Mouse (Mus musculus) limb, embryonic 14.5 days (tissue): ENCODE results near the gene Dusp22. TPM values are rescaled to one million over a fixed set of nuclear protein-coding genes. Genes with fewer than 3 reads are reported as not detected.

Experiments used
- ATAC-seq: fragments of 200-750 bp; cut with Nextera tagmentation; 2 replicates; pipeline ENCODE4 v1.8.0; 2017; ENCODE audit warnings: low read depth, moderate number of reproducible peaks, moderate TSS enrichment; ENCODE audit not compliant: low FRiP score
- DNase-seq: peaks from one replicate; pipeline ENCODE4 v3.0.0-alpha.2; 2015; ENCODE audit warnings: low spot score
- H3K27ac ChIP-seq: fragments of 300-500 bp; sonication (generic); replicated peaks from 2 replicates; pipeline ENCODE4 v1.5.1; 2014; ENCODE audit warnings: low read depth, mild to moderate bottlenecking, low read length, moderate library complexity, mixed read lengths
- H3K27me3 ChIP-seq: fragments of 300-500 bp; sonication (generic); 2 replicates; pipeline ENCODE4 v1.6.1; 2014; ENCODE audit warnings: low read length, mixed read lengths; ENCODE audit not compliant: control insufficient read depth, insufficient read depth
- H3K36me3 ChIP-seq: fragments of 300-500 bp; sonication (generic); 2 replicates; pipeline ENCODE4 v1.6.1; 2014; ENCODE audit warnings: mild to moderate bottlenecking, low read length, moderate library complexity, mixed read lengths; ENCODE audit not compliant: control insufficient read depth, insufficient read depth
- H3K4me1 ChIP-seq: fragments of 300-500 bp; sonication (generic); 2 replicates; pipeline ENCODE4 v1.6.1; 2014; ENCODE audit warnings: antibody characterized with exemption, low read length, mixed read lengths; ENCODE audit not compliant: control insufficient read depth, insufficient read depth
- H3K4me2 ChIP-seq: fragments of 300-500 bp; sonication (generic); replicated peaks from 2 replicates; pipeline ENCODE4 v1.6.1; 2014; ENCODE audit warnings: low read depth, mild to moderate bottlenecking, low read length, moderate library complexity; ENCODE audit not compliant: severe bottlenecking
- H3K4me3 ChIP-seq: fragments of 300-500 bp; sonication (generic); replicated peaks from 2 replicates; pipeline ENCODE4 v1.5.1; 2014; ENCODE audit warnings: low read length
- H3K9ac ChIP-seq: fragments of 300-500 bp; sonication (generic); 2 replicates; pipeline ENCODE4 v1.6.1; 2014; ENCODE audit warnings: mild to moderate bottlenecking, low read depth, low read length, moderate library complexity; ENCODE audit not compliant: severe bottlenecking
- H3K9me3 ChIP-seq: fragments of 300-500 bp; sonication (generic); 2 replicates; pipeline ENCODE4 v1.6.1; 2016; ENCODE audit warnings: low read length; ENCODE audit not compliant: control insufficient read depth
- POLR2A ChIP-seq: fragments of 200-500 bp; IDR thresholded peaks from 2 replicates; pipeline ENCODE4 v1.8.0; 2012; ENCODE audit warnings: inconsistent platforms, mild to moderate bottlenecking, moderate library complexity, borderline replicate concordance; ENCODE audit not compliant: insufficient read depth, insufficient read length; ENCODE audit errors: extremely low read depth
- WGBS: fragments of 180-500 bp; shearing (Covaris S2); extraction: QIAGEN DNeasy Blood & Tissue Kit; methylation state at CpG from one replicate; pipeline ENCODE4 v1.1.7; 2014; 5-methylcytosine and 5-hydroxymethylcytosine counted together
- polyA plus RNA-seq, 2 experiments: library from polyadenylated mRNA; depleted of rRNA in 1 of 2; stranded (reverse) in 1 of 2; unstranded in 1 of 2; fragments of >200 nt; fragmentation: Nextera tagmentation in 1 of 2; extraction: Ambion mirVana in 1 of 2; gene quantifications; 2 replicates each; pipeline versions ENCODE4 v1.2.1 to v1.2.3; 2012 to 2014

The Dusp22 gene
- polyA plus RNA-seq, 2 experiments, result 28.5 to 40.3 TPM

DNA sequence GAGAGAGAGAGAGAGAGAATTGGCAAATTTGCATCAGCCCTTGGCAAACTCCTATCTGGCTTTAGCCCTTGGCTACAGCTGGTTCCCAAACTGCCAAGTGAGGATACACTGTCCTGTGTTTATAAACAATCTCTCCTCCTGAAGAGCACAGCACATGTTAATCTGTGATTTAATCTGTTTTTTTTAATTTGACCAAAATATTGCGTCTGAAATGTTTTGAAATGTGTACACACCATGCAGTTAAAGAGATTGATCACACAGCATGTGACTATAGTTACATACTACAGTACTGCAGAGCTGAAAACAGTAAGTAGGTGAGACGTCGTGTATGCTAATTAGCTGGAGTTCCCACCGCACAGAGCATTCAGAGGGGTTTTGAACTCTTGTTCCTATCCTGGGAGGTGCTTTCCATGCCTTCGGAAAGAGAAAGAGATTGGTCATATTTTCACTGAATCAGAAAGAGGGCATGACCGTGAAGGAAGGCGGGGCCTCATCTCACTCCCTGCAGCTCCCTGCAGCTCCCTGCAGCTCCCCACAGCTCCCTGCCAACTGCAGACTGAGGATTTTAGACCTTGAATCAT is 65.0 kb downstream of the Dusp22 start:
- H3K27me3 ChIP-seq, result no peaks in the 10 kb centered on the region
- H3K4me3 ChIP-seq, result no peak overlapping the region
- H3K4me2 ChIP-seq, result no peak overlapping the region
- H3K9ac ChIP-seq, result no peak overlapping the region
- 0 out of 2 replicates have a peak, but pooled peaks cover 6% of the 10 kb centered on the region for H3K4me1 ChIP-seq
- WGBS, result 29% methylated on average over 7 of the region's 7 CpGs
- H3K36me3 ChIP-seq, result no peaks in the 10 kb centered on the region
- ATAC-seq, result no peak
- TF ChIP-seq POLR2A, result no peak
- no peaks in the 10 kb centered on the region for H3K9me3 ChIP-seq
- no peak overlapping the region for H3K27ac ChIP-seq
- DNase-seq, result peak; percentile 17

DNA sequence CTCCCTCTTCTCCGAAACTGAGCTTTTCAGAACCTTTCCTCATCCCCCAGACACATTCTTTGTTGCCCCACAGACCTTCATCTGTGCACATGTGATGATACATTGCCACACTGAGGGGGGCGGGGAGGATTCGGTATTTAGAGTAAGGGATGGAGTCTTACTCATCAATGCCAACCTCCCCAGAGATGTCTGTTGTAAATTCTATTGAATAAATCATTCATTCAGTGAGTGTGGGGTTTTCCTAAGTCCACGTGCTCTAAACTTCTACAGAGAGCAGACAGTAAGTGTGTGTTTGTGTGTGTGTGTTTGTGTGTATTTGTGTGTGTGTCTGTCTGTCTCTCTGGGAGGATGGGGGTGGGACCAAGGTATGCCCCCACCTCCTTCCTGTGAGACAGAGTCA is 67.1 kb downstream of the Dusp22 start:
- H3K27me3 ChIP-seq, result no peaks in the 10 kb centered on the region
- 0 out of 2 replicates have a peak, but pooled peaks cover 6% of the 10 kb centered on the region for H3K4me1 ChIP-seq
- WGBS, result 78% methylated on average over 4 of the region's 4 CpGs
- H3K27ac ChIP-seq, result no peak overlapping the region
- no peak overlapping the region for H3K4me3 ChIP-seq
- H3K9me3 ChIP-seq, result no peaks in the 10 kb centered on the region
- ATAC-seq (no peak), DNase-seq (no peak)
- H3K36me3 ChIP-seq, result no peaks in the 10 kb centered on the region
- no peak overlapping the region for H3K9ac ChIP-seq
- H3K4me2 ChIP-seq, result no peak overlapping the region
- no peak for TF ChIP-seq POLR2A

DNA sequence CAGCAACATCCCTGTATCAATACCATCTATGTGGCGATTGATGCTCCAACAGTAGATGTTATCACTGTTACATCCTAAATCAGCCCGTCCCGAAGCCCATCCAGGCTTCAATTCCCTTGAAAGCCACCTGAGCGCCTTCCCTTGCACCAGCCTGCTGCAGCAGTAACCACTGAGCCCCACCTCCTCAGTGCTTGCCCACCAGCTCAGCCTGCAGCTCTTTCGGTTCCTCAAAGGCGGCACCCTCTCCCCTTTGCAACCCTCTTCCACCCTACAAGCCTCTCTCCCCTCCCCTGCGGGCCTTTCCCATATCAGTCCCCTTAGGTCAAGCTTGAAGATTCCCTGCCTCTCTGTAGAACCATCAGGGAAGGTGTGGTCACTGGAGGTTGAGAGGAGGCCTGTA is 68.4 kb downstream of the Dusp22 start:
- Histone ChIP-seq H3K9ac (no peak overlapping the region), H3K4me2 (no peak overlapping the region), H3K36me3 (no peaks in the 10 kb centered on the region), H3K9me3 (no peaks in the 10 kb centered on the region), H3K27ac (no peak overlapping the region), H3K4me1 (0 out of 2 replicates have a peak, but pooled peaks cover 6% of the 10 kb centered on the region), H3K27me3 (no peaks in the 10 kb centered on the region), H3K4me3 (no peak overlapping the region)
- no peak for DNase-seq
- no peak for ATAC-seq
- 95% methylated on average over 7 of the region's 7 CpGs for WGBS
- no peak for TF ChIP-seq POLR2A

DNA sequence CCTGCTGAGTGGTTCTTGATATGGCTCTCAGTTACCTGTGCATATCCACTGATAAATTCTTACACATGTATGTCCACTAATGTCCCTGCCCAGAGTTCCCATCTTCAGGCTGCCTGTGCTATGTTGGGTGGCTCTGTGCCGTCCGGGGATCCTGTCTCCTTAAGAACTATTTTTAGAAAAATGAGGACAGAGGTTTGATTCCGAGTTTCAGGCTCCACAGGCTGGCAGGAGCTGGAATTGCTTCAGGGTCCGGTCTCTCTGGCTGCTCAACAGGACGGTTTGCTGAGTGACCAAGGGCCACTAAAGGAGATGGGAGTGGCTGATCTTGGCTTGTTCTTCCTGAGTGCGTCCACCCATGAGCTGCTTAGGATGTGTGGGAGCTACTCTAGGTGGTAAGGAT is 69.4 kb downstream of the Dusp22 start:
- 52% methylated on average over 6 of the region's 6 CpGs for WGBS
- Histone ChIP-seq H3K27ac (no peak overlapping the region), H3K4me3 (no peak overlapping the region), H3K4me1 (0 out of 2 replicates have a peak, but pooled peaks cover 6% of the 10 kb centered on the region), H3K4me2 (no peak overlapping the region), H3K9me3 (no peaks in the 10 kb centered on the region), H3K36me3 (no peaks in the 10 kb centered on the region), H3K27me3 (no peaks in the 10 kb centered on the region), H3K9ac (no peak overlapping the region)
- no peak for ATAC-seq
- TF ChIP-seq POLR2A, result no peak
- no peak for DNase-seq

DNA sequence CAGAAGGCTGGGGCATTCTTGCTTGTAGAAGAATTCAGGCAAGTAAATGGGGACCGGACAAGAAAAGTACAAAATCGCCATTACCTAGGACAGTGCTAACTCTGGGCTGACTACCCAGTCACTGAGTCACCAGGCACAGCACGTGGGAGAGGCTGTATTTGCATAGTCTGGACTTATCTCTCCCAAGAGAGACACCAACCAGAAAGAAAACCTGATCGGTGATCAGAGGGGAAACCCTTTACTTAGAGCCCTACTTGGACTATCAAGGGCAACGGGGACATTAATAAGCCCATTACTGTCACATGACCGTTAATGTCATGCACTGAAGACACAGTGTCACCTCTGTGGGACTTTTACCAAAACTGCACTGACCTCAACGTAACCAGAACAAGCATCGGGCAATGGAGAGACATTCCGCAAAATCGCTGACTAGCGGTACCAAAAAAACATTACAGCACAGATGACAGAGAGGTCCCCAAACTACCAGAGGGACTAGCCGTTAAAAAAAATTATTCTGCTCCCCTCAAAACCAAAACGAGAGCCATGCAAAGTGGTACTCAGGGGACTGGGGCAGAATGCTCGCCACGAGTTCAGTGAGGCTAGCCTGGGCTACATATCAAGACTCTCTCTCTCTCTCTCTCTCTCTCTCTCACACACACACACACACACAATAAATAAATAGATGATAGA is 70.5 kb downstream of the Dusp22 start:
- no peaks in the 10 kb centered on the region for H3K27me3 ChIP-seq
- no peak overlapping the region for H3K4me2 ChIP-seq
- no peak overlapping the region for H3K9ac ChIP-seq
- 0 out of 2 replicates have a peak, but pooled peaks cover under 1% of the 10 kb centered on the region for H3K4me1 ChIP-seq
- DNase-seq, result no peak
- H3K36me3 ChIP-seq, result no peaks in the 10 kb centered on the region
- H3K27ac ChIP-seq, result no peak overlapping the region
- no peaks in the 10 kb centered on the region for H3K9me3 ChIP-seq
- TF ChIP-seq POLR2A, result no peak
- 83% methylated on average over 15 of the region's 15 CpGs for WGBS
- H3K4me3 ChIP-seq, result no peak overlapping the region
- no peak for ATAC-seq
